Mouse (Mus musculus) common myeloid progenitor, adult 5-6 weeks (primary cell): ENCODE results near the gene Pabpc4. TPM values are rescaled to one million over a fixed set of nuclear protein-coding genes. Genes with fewer than 3 reads are reported as not detected.
"Not testable (repeated sequence)": the region's sequence is repeated elsewhere in the genome, so short reads cannot be mapped to it uniquely, and the experiment has no call there.

Experiments
- ATAC-seq: replicated peaks from 2 replicates; pipeline ENCODE4 v1.8.0; 2016; ENCODE audit warnings: low read depth, mild to moderate bottlenecking, moderate TSS enrichment, inconsistent platforms; ENCODE audit not compliant: poor library complexity, severe bottlenecking
- total RNA-seq: library from RNA; stranded (forward); fragments of 200-1000, 187-1606 nt; gene quantifications from 2 replicates; pipeline ENCODE4 v1.2.3, GENCODE M21; 2017

The Pabpc4 gene
- total RNA-seq, 1 experiment from 2014 or later: 158 TPM

DNA sequence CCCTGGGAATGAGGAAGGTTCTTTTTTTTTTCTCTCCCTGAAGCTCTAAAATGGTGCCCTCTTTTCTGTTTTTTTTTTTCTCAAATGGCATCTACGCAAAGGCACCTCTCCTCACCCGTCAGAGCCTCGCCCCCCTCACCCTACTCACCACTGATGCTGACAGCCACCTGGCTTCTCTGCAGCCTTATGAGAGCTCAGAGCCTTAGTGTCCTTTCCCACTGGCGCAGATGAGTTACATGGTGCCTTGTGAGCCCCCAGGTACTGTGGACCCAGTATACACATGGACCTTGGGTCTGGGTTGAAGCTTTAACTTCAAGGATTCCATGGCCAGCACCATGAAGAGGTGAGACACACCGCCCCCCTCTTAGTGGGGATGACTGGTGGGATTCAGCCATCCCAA is 15.5 kb upstream of the Pabpc4 start:
- ATAC-seq: no peak

DNA sequence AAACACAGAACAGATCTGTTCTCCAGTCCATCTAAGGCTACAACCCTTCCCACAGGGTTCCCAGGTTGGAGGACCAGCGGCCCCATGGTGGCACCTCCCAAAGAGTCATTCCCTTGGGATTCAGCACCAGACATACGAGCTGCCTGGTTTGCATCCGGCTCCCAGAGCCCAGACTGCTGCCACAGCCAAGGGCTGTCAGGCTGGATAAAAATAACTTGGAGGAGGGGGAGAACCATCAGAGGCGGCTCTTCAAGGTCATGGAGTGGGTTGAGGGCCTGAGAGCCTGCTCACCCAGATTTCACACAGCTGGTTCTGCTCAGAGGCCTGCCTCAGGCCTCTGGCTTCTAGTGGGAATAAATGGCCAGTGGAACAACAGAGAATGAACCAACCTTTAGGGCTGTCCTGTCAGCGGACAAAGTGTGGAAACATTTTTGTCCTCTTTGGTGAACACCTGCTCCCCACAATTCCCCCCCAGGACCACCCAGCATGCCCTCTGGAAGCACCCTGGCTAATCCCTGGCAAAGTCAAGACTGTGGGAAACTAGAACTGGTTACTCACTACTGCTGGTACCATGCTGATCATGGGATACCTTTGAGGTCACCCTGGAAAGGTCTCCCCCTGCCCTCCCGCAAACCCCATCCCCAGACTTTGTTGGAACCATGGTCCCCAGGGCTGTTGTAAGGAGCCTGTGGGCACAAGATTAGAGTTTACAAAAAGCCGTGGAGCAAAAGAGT is 14.8 kb upstream of the Pabpc4 start:
- ATAC-seq: no peak

DNA sequence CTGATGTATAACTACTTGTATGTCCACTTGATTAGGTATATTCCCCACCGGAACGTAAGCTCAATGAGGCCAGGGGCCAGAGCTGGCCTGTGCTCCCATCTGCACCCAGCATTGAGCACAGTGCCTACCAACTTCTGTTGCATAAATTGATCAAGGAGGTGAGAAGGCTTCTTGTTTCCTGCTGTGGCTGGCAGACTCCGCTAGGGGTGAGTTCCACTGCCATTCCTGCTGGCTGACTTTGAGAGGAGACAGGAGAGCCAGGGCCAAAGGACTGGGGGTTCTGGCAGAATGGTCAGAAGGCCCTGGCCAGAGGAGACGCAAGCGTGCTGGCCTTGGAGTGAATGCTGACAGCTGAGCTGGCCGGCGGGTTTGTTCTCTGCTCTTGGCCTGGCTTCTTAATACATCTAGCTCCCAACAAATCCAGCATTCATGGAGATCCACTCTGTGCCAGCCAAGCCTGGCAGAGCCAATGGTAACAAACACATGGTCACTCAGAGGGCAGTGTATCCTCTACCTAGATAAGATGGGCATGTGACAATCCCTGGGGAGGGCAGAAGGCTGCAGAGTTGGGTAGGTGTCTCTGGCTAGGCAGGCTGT is 13.1 kb upstream of the Pabpc4 start:
- no peak for ATAC-seq

DNA sequence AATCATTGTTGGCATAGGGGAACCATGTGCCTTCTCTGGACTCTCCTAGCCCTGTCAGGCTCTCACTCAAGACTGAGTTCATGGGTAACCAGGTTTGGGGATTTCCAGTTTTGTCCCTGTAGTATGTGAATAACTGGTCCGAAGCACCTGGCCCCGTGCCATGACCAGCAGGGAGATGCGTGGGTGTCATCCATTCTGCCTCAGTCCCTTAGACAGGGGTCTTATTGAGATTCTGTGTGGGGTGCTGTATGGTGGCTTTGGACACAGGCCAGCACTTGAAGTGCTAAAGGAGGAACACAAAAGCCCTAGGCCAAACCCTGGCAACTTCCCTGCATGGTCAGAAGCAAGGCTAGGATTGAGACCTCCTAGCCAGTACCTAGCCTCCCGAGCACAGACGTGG is 9.9 kb upstream of the Pabpc4 start:
- ATAC-seq: no peak

DNA sequence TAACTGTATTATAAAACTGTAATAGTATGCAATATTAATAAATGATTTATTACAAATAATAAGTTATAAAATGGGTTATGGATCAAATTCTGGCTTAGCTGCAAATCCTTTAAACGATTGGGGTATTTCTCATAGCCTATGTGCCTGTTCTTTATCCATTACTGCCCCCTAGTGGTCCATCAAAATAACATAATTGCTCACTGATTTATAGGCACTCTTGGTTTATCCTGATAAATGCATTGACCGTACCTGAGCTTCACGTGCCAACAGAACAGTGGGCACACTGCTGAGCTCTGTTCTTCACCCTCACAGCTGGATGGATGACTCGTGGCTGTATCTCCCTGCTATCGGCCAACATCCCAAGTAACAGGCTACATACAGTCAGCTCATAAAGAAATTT is 7.5 kb upstream of the Pabpc4 start:
- ATAC-seq: peak; percentile 77

DNA sequence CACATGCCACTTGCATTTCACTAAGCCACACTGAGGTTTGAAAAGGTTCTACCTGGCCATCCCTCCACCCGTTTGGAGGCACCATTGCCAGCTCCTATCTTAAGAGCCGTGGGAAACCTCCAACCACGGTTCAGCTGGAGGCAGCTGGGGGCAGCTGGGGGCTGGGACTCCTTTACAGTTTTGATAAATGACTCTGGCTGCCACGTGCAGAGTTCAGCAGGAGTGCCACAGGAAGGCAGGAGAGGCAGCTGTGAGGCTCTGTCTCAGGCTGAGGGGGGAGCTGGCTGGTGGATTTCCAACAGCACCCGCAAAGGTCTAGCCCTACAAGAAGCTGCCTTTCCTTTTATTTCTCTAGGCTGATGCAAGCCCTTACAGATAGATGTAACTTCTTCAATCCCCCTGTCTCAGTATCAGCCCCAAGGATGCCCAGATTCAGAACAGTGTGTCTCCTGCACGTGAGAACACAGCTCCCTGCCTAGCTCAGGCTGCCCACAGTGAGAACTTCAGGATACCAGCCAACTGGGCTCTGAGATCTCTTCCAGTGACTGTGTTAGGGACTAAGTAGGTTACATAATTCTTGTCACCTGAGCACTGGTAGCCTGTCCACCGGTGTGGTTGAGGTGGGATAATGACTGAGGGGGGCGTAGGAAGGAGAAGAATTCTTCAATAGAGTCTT is 1.9 kb upstream of the Pabpc4 start:
- 0 out of 2 replicates have a peak, but pooled peaks have one; percentile 42 for ATAC-seq

DNA sequence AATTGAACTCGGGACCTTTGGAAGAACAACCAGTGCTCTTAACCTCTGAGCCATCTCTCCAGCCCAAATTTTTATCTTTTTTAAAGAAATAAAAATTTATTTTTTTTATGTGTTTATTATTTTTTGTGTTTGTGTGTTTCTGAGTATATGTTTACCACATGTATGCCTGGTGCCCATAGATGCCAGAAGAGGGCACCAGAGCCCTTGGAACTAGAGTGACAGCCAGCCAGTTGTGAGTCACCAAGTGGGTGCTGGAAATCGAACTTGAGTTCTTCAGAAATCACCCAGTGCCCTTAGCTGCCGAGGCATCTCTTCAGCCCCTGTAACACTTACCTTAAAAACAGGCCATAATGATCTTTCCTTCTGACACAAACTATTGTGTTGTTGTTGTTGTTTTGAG is 8.9 kb downstream of the Pabpc4 start:
- ATAC-seq: no peak

DNA sequence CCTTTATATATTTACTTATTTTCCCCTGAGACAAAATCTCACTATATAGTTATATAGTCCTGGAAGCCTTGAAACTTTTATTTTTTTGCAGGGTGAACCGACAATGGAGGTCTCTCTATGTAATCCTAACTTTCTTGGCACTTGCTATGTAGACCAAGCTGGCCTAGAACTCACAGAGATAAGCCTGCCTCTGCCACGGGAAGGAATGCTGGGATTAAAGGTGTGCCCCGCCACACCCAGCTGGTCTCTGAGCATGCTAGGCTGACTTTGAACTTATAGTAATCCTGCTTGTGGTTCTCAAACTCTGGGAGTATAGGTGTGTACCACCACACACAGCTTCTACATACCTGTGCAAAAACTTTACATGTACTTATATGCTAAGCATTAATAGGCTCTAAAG is 18.0 kb downstream of the Pabpc4 start:
- no peak for ATAC-seq

DNA sequence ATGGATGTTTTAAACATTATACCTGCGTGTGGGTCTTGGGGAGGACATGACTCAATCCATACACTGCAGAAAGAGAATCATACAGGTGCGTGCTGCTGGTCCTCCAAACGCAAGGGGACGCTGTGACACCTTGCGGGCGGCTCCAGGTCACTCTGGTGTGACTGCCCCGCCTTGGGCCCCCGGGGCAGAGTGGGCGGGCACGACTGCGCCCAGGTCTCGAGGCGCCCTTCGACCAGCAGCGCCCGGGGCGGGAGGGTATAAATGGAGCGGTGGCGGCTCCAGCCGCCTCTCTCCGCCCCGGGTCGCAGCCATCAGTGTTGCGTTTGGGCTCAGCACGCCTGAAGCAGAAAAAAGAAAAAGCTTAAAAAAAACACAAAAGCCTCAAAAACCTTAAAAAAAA is 20.3 kb downstream of the Pabpc4 start:
- ATAC-seq: peak; percentile 89

DNA sequence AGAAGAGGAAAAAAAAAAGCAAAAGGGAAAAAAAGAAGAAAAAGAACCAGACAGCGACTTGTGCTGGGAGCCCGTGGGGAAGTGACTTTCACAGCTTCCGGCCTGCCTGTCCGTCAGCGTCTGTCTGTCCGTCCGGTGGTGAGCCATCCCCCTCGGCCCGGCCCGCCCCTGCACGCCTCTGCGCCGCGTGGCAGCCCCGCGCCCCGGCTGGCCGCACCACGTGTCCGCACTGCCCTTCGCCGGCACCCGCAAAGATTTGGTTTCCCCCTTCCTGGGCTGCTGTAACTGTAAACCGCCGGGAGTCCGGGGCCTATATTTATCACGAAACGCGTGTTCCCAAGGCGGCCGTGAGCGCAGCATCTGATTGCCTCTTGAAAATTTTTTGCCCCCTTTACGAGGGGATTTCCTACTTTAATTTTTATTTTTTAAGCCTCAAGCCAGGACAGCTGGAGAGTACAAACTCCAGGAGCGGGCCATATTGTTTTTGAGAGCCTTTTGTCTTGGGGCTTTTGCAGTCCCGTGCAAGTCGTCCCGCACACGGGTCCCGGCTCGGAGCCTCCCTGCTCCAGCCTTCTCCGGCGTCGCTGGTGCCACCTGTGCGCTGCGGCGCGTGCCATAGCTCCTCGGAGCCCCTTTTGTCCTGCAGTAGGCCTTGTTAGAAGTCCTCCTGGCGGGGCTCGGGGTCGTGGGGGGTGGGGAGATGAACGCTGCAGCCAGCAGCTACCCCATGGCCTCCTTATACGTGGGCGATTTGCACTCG is 20.9 kb downstream of the Pabpc4 start:
- peak; percentile 41 for ATAC-seq

DNA sequence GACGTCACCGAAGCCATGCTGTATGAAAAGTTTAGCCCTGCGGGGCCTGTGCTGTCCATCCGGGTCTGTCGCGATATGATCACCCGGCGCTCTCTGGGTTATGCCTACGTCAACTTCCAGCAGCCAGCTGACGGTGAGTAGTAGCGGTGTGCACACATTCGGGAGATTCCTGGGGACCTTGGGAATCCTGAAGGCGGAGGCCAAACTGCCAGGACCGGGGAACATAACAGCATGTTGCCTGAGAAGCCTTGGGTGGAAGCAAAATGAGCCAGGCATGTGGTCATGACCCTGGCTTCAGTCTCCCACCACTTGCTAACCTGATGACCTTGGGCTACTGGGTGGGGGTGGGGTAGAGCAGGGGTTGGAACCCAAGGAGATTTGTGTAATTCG is 21.5 kb downstream of the Pabpc4 start:
- ATAC-seq: not testable (repeated sequence)

DNA sequence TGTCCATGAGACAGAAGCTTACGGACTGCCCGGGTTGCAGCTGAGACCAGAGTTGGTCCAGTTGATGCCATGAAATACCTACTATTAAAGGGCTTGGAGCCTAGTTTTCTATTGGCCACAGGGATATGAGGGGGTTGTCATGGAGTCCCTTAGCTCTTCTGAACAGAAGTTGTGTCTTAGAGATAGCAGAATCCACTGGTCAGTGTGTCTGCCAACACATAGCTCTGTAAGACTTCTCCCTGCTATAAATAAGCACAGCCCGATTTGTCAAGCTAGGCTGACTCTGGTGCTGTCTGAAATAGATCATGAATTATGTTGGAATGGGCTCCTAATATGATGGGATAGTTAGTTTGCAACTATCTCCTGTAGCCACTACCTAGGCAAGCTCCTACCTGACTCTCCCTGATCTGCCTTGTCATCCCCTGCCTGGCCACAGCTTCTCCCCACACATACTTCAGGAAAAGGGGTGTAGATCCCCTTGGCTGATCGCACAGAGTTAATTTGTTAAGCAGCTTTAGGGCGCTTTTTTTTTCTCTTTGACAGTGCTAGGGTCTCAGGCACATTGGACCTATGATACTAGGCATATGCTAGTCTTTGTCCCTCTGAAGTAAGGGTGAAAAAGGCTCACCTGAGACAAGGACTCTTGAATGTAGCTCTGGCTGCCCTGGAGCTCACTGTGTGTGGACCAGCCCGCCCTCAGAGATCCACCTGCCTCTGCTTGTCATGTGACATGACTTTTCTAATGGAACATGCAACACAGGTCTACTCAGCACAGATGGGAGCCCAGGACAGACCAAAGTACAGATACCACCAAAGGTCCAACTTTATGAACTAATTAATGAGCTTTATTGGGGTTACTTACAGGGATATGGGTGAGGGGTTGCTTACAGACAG is 22.8 kb downstream of the Pabpc4 start:
- no peak for ATAC-seq

DNA sequence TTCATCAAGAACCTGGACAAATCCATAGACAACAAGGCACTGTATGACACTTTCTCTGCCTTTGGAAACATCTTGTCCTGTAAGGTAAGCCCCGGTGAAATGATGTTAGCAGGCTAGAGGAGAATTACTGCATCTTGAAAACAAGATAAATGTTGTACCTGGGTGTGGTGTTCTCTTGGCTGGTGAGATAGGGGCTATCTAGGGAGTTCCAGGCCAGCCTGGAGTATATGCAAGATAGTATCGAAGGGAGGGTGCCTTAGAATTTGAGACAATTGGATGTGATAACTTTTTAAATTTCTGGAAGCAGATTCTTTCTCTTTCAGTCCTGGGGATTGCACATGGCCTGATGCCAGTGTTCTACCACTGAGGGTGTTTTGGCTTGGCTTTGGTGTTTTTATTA is 24.6 kb downstream of the Pabpc4 start:
- no peak for ATAC-seq

DNA sequence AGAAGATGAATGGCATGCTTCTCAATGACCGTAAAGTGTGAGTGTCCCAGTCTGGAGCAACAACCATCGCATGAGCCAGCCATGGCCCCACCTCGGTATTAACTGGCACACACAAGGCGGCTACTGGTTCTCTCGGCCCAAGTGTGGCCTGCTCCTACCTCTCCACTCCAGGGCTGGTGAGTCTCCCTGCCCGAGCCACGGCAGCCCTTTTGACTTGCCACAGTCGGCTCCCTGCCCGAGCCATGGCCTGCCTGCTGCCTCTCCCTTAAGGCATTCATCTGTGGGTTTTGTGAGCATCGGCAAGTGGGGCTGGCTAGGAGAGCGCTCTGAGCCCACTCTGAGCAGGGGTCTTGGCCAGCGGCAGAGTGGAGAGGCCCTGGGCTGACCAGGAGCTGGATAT is 26.9 kb downstream of the Pabpc4 start:
- no peak for ATAC-seq

DNA sequence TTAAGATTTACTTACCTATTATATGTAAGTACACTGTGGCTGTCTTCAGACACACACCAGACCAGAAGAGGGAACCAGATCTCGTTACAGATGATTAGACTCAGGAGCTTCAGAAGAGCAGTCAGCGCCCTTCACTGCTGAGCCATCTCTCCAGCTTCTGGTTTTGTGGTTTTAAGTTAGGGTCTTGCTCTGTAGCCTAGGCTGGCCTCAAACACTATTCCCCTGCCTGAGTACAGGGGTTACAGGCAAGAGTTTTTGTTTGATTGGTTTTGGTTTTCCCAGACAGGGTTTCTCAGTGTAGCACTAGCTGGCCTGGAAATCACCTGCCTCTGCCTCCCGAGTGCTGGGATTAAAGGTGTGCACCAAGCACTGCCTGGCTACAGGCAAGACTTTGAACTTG is 30.2 kb downstream of the Pabpc4 start:
- ATAC-seq: no peak

DNA sequence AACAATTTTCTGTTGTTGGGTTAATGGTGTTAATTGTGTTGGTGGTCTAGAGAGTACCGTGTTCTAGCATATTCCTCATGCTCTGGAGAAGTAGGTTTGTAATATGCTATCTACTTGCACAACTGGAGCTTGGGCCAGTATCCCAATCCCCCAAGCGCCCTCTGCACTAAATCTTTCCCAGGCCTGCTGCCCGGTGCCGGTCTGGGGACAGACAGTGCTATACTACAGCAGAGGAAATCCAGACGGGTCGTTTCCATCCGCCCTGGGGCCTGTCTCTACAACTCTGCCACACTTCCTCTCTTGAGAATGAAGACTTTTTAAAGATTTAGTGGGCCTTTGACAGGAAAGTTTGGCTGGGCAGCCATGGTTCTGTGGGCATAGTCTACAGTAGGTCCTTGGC is 30.8 kb downstream of the Pabpc4 start:
- no peak for ATAC-seq

DNA sequence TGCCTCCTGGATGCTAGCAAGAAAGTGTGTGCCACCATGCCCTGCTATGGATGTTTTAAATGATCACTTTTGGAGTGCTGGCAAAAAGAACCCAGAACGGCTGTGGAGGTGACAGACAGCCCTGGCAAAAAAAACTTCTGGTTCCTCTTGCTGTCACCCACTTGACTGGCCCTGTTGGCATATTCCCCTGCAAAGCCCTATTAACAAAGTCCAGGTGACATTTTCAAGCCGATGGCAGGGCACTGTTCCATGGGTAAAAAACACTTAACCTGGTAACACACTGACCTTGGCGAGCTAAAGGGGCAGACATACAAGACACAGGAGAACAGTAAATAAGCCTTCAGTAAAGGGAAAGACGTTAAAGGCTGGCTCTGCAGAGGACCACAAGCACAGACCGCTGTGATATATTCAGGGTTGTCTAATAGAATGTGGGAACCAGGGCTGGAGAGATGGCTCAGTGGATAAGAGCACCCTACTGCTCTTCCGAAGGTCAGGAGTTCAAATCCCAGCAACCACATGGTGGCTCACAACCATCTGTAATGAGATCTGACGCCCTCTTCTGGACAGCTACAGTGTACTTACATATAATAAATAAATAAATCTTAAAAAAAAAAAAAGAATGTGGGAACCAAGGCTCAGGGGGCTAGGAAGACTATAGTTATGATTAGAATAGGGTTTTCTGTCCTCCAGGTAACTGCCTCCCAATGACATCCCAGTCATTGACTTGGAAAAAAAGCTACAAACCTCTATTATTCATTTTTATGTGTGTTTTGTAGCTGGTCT is 31.7 kb downstream of the Pabpc4 start:
- ATAC-seq: no peak

DNA sequence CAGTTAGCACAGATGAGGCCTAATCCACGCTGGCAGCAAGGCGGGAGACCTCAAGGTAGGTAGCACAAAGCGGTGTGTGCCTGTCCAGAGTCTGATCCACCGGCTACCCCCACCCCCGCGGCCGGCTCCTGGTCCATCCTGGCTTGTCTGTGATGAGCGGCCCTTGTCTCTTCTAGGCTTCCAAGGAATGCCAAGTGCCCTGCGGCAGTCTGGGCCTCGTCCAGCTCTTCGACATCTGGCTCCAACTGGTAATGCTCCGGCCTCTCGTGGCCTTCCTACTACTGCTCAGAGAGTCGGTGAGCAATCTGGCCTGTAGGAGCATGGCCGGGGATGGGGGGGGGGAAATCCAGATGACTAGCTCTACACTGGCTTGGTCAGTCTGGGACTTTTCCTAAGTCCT is 32.9 kb downstream of the Pabpc4 start:
- not testable (repeated sequence) for ATAC-seq

DNA sequence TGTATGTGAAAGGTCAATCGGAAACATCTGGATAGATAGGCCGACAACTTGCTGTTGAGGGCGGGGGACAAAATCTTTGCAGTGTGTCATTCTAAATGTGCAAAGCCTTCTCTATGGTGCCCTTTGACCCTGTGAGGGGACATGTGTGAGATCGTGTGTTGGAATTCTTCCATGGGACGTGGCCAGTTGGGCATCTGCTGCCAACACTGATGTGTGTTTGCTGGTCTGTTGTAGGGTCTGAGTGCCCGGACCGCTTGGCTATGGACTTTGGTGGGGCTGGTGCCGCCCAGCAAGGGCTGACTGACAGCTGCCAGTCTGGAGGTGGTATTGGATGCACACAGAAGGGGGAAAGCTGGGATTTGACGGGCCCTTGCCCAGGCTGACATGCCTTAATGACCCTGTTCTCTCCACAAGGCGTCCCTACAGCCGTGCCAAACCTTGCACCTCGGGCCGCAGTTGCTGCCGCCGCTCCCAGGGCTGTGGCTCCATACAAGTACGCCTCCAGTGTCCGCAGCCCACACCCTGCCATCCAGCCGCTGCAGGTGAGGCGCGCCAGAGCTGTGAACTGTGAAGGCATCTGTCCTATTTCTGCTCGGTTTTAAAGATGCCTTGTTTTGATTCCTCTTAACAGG is 33.5 kb downstream of the Pabpc4 start:
- ATAC-seq: no peak
